Mouse (Mus musculus) intestine, postnatal 0 days (tissue): ENCODE data around the gene Baiap2l1. TPM values are rescaled to one million over a fixed set of nuclear protein-coding genes. Genes with fewer than 3 reads are reported as not detected.

ENCODE experiments used
- ATAC-seq: fragments of 200-750 bp; cut with Nextera tagmentation; 2 replicates; pipeline ENCODE4 v1.8.0; 2017; ENCODE audit warnings: mild to moderate bottlenecking, moderate TSS enrichment, moderate library complexity
- H3K27ac ChIP-seq: fragments of 300-500 bp; sonication (generic); 2 replicates; pipeline ENCODE4 v1.5.1; 2014; ENCODE audit warnings: mild to moderate bottlenecking, low read depth, low read length, moderate library complexity
- H3K27me3 ChIP-seq: fragments of 300-500 bp; sonication (generic); replicated peaks from 2 replicates; pipeline ENCODE4 v1.6.1; 2014; ENCODE audit warnings: low read length, mixed read lengths; ENCODE audit not compliant: control insufficient read depth, insufficient read depth
- H3K36me3 ChIP-seq: fragments of 300-500 bp; sonication (generic); 2 replicates; pipeline ENCODE4 v1.6.1; 2014; ENCODE audit warnings: mild to moderate bottlenecking, moderate library complexity; ENCODE audit not compliant: control insufficient read depth, insufficient read depth
- H3K4me1 ChIP-seq: fragments of 300-500 bp; sonication (generic); replicated peaks from 2 replicates; pipeline ENCODE4 v1.6.1; 2014; ENCODE audit warnings: antibody characterized with exemption, low read length, mixed read lengths; ENCODE audit not compliant: control insufficient read depth, insufficient read depth
- H3K4me2 ChIP-seq: fragments of 300-500 bp; sonication (generic); replicated peaks from 2 replicates; pipeline ENCODE4 v1.6.1; 2014; ENCODE audit warnings: low read depth, mild to moderate bottlenecking, moderate library complexity
- H3K4me3 ChIP-seq: fragments of 300-500 bp; sonication (generic); 2 replicates; pipeline ENCODE4 v1.5.1; 2014; ENCODE audit warnings: low read depth, low read length
- H3K9ac ChIP-seq: fragments of 300-500 bp; sonication (generic); 2 replicates; pipeline ENCODE4 v1.6.1; 2014; ENCODE audit warnings: mild to moderate bottlenecking, low read depth, low read length
- H3K9me3 ChIP-seq: fragments of 300-500 bp; sonication (generic); 2 replicates; pipeline ENCODE4 v1.6.1; 2016; ENCODE audit warnings: mixed run types; ENCODE audit not compliant: control insufficient read depth
- CTCF ChIP-seq: sonication (generic); IDR thresholded peaks from 2 replicates; pipeline ENCODE4 v1.5.1; 2016; ENCODE audit warnings: low read depth, mild to moderate bottlenecking, control low read depth, antibody characterized with exemption, moderate library complexity
- WGBS: fragments of 180-500 bp; shearing (Covaris S2); extraction: QIAGEN DNeasy Blood & Tissue Kit; methylation state at CpG from one replicate; pipeline ENCODE4 v1.1.7; 2014; 5-methylcytosine and 5-hydroxymethylcytosine counted together
- polyA plus RNA-seq: library from polyadenylated mRNA; unstranded; fragments of >200 nt; fragmentation: Nextera tagmentation; extraction: Ambion mirVana; gene quantifications from 2 replicates; pipeline ENCODE4 v1.2.1, GENCODE M21; 2015

Baiap2l1 gene
- polyA plus RNA-seq, 1 experiment from 2014 or later, result 38.8 TPM

- no peaks in the 10 kb centered on the region for H3K9me3 ChIP-seq
- H3K4me1 ChIP-seq, result peaks cover 19% of the 10 kb centered on the region; the same call in 1 of the 2 replicates
- no peak overlapping the region for H3K9ac ChIP-seq
- WGBS, result 75% methylated on average over 9 of the region's 9 CpGs
- no peak overlapping the region for H3K4me3 ChIP-seq
- no peak overlapping the region for H3K4me2 ChIP-seq
- no peak for ATAC-seq
- H3K36me3 ChIP-seq, result peaks cover 63% of the 10 kb centered on the region
- H3K27ac ChIP-seq, result peak overlapping the region; percentile 46; the same call in 1 of the 2 replicates
- TF ChIP-seq CTCF, result no peak
- no peaks in the 10 kb centered on the region for H3K27me3 ChIP-seq
Observed at GRCm38 (mm10) chr5:144261309-144261708, 96.6 kb downstream of the Baiap2l1 start.

DNA sequence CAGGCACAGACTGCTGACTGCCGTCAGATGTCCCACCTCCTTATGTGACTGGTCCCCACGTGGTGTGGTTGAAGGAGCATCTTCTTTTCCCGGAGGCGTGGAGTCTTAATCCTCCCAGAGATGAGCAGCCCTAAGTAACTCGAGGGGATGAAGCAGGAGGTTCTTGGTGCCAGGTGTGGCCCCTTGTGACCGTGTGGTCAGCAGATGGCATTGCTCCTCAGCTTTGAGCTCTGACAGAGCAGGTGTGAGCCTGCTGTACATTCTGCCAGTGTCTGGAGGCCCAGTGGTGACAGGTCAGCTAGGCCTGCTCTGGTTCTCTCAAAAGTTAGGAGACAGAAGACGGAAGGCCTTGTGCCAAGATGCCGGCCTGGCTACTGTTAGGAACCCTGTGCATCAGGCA is 97.4 kb downstream of the Baiap2l1 start:
- no peaks in the 10 kb centered on the region for H3K27me3 ChIP-seq
- H3K4me2 ChIP-seq, result peak overlapping the region; percentile 17; the same call in 1 of the 2 replicates
- H3K9ac ChIP-seq, result 0 out of 2 replicates have a peak overlapping the region, but pooled peaks have one; percentile 11
- H3K9me3 ChIP-seq, result no peaks in the 10 kb centered on the region
- H3K27ac ChIP-seq, result no peak overlapping the region; the same call in 1 of the 2 replicates
- peaks cover 56% of the 10 kb centered on the region for H3K36me3 ChIP-seq
- no peak for ATAC-seq
- no peak overlapping the region for H3K4me3 ChIP-seq
- peaks cover 19% of the 10 kb centered on the region; the same call in 1 of the 2 replicates for H3K4me1 ChIP-seq
- TF ChIP-seq CTCF, result peak; percentile 14; the same call in 1 of the 2 replicates
- 74% methylated on average over 8 of the region's 8 CpGs for WGBS

- H3K4me1 ChIP-seq, result peaks cover 22% of the 10 kb centered on the region; the same call in 1 of the 2 replicates
- H3K9me3 ChIP-seq, result no peaks in the 10 kb centered on the region
- H3K27me3 ChIP-seq, result no peaks in the 10 kb centered on the region
- peak overlapping the region; percentile 35; the same call in 1 of the 2 replicates for H3K27ac ChIP-seq
- TF ChIP-seq CTCF, result no peak
- WGBS, result 36% methylated on average over 6 of the region's 6 CpGs
- H3K36me3 ChIP-seq, result peaks cover 44% of the 10 kb centered on the region; the same call in 1 of the 2 replicates
- H3K4me2 ChIP-seq, result peak overlapping the region; percentile 79
- H3K9ac ChIP-seq, result no peak overlapping the region
- H3K4me3 ChIP-seq, result peak overlapping the region; percentile 98; the same call in 1 of the 2 replicates
- no peak for ATAC-seq
Observed at GRCm38 (mm10) chr5:144259228-144259627, 98.7 kb downstream of the Baiap2l1 start.

DNA sequence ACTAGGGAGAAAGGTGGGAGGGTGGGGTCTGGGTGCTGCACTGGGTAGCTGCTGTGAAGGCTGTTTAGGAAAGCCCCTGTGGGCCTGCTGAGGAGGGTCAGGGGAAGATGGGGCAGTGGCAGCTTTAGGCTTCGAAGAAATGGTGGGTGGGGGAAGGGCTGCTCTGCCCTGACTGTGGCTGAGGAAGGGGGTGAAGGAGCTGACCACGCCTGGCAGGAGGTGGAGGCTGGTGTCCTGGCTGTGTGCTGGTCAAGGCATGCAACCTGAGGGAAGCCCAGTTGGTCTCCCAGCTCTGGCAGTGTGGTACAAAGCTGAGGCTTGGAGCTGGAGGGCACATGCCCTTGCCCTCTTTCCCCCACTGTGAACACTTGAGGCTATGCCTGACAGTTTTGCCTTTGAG is 99.2 kb downstream of the Baiap2l1 start:
- H3K4me2 ChIP-seq, result peak overlapping the region; percentile 79
- no peak for TF ChIP-seq CTCF
- peak overlapping the region; percentile 98 for H3K4me3 ChIP-seq
- no peaks in the 10 kb centered on the region for H3K27me3 ChIP-seq
- peak overlapping the region; percentile 98; the same call in 1 of the 2 replicates for H3K9ac ChIP-seq
- H3K9me3 ChIP-seq, result no peaks in the 10 kb centered on the region
- H3K4me1 ChIP-seq, result peaks cover 24% of the 10 kb centered on the region; the same call in 1 of the 2 replicates
- H3K36me3 ChIP-seq, result peaks cover 42% of the 10 kb centered on the region; the same call in 1 of the 2 replicates
- no peak for ATAC-seq
- H3K27ac ChIP-seq, result peak overlapping the region; percentile 35; the same call in 1 of the 2 replicates
- 27% methylated on average over 2 of the region's 2 CpGs for WGBS

- ATAC-seq, result no peak
- no peak for TF ChIP-seq CTCF
- Histone ChIP-seq H3K4me2 (peak overlapping the region; percentile 79), H3K9ac (peak overlapping the region; percentile 98), H3K9me3 (no peaks in the 10 kb centered on the region), H3K36me3 (peaks cover 37% of the 10 kb centered on the region; the same call in 1 of the 2 replicates), H3K27me3 (no peaks in the 10 kb centered on the region), H3K4me1 (peaks cover 24% of the 10 kb centered on the region; the same call in 1 of the 2 replicates), H3K4me3 (peak overlapping the region; percentile 98), H3K27ac (peak overlapping the region; percentile 35; the same call in 1 of the 2 replicates)
- WGBS, result 35% methylated on average over 14 of the region's 14 CpGs
Observed at GRCm38 (mm10) chr5:144258131-144258611, 99.7 kb downstream of the Baiap2l1 start.

DNA sequence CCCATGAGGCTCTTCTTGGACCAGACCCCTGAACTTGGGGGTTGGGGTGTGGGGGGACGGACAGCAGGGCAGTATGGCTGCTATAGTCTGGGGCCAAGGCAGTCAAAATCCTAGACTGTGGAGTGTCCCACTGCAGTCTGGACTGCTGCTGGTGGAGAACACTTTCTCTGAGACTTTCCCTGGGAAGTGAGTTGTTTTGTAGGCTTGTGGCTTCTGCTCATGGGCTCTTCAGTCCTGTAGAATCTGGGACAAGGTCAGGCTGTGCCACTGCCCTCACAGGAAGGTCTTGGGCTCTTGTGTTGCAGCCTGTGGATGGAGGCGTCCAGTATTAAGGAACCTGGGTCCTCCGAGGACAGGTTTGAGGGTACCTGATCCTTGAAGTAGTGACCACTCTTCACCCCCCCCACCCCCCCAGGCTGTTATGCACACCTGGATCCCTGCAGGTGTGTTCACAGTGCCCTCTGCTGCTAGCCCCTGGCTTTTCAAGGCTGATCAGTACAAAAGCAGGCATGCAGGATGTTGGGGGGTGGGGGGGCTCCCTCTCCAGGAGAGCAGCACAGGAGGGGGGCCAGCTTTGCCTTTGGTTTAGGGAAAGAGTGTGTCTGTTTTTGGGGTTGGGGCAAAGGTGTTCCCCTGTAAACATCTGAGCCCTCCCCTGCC is 100.3 kb downstream of the Baiap2l1 start:
- 0 out of 2 replicates have a peak overlapping the region, but pooled peaks have one; percentile 98 for H3K27ac ChIP-seq
- TF ChIP-seq CTCF, result peak; percentile 61
- H3K4me2 ChIP-seq, result peak overlapping the region; percentile 79
- no peak for ATAC-seq
- peak overlapping the region; percentile 98 for H3K9ac ChIP-seq
- H3K36me3 ChIP-seq, result peaks cover 32% of the 10 kb centered on the region; the same call in 1 of the 2 replicates
- WGBS, result 76% methylated on average over 3 of the region's 3 CpGs
- peak overlapping the region; percentile 98 for H3K4me3 ChIP-seq
- H3K9me3 ChIP-seq, result no peaks in the 10 kb centered on the region
- no peaks in the 10 kb centered on the region for H3K27me3 ChIP-seq
- H3K4me1 ChIP-seq, result peaks cover 24% of the 10 kb centered on the region; the same call in 1 of the 2 replicates
